21 mouse cellular contexts compared by ENCODE assay signal in the genomic region with DNA sequence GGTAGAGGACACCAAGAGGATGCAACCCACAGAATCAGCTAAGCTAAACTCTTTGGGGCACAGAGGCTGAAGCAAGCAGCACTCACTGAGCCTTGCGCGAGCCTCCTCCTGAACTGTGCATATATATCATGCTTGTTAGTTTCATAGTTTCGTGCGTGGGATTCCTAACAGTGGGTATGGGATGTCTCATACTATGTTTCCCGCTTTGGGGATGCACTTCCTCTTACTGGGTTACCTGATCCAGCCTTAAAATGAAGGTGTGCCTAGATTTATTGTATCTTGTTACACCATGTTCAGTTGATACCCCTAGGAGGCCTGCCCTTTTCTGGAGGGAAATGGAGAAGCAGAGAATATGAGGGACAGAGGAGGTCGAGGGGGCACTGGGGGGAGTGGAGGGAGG.
DNase-seq lines count a peak whose midpoint lies in the region; ATAC-seq and TF ChIP-seq lines count a peak whose summit lies in the region.
"Had no signal": no experiment of that assay in that cellular context is flagged by ENCODE, and none has a peak within 500 bp of the region (broad histone marks: within the 10 kb centered on the region; RNA-seq: fewer than 3 reads in every experiment).

No protein-coding gene starts in this region.

- no peaks in the 10 kb centered on the region for H3K27me3 ChIP-seq in kidney, embryonic 15.5 days
- no peaks in the 10 kb centered on the region for H3K27me3 ChIP-seq in kidney, postnatal 0 days (ENCODE audit: insufficient read depth, low read length)
- H3K27me3 ChIP-seq: embryonic facial prominence, embryonic 13.5 days; embryonic facial prominence, embryonic 15.5 days; forebrain, embryonic 12.5 days had no signal

- peaks cover 3% of the 10 kb centered on the region; the same call in 1 of the 2 replicates for H3K4me1 ChIP-seq in kidney, embryonic 15.5 days
- no peaks in the 10 kb centered on the region for H3K4me1 ChIP-seq in kidney, postnatal 0 days (replicated peaks; ENCODE audit: insufficient read depth, low read length)
- H3K4me1 ChIP-seq: embryonic facial prominence, embryonic 13.5 days; embryonic facial prominence, embryonic 15.5 days; forebrain, embryonic 12.5 days had no signal

- 43% methylated on average over 6 of the region's 6 CpGs for WGBS in kidney, embryonic 15.5 days
- WGBS in kidney, postnatal 0 days, result 46% methylated on average over 6 of the region's 6 CpGs

- no peak overlapping the region for H3K4me3 ChIP-seq in kidney, embryonic 15.5 days (replicated peaks)
- no peak overlapping the region for H3K4me3 ChIP-seq in kidney, postnatal 0 days (replicated peaks; ENCODE audit: low read depth, low read length)
- H3K4me3 ChIP-seq: embryonic facial prominence, embryonic 13.5 days; embryonic facial prominence, embryonic 15.5 days; erythroblast, embryonic 14.5 days; forebrain, embryonic 10.5 days; forebrain, embryonic 12.5 days had no signal

- H3K27ac ChIP-seq in kidney, embryonic 15.5 days, result peak overlapping the region; percentile 3; the same call in 1 of the 2 replicates
- H3K27ac ChIP-seq in kidney, postnatal 0 days, result no peak overlapping the region
- H3K27ac ChIP-seq: embryonic facial prominence, embryonic 13.5 days; embryonic facial prominence, embryonic 15.5 days; forebrain, embryonic 10.5 days; forebrain, embryonic 12.5 days had no signal

- H3K9ac ChIP-seq in kidney, embryonic 15.5 days, result no peak overlapping the region
- no peak overlapping the region for H3K9ac ChIP-seq in kidney, postnatal 0 days (ENCODE audit: low read depth, low read length)
- H3K9ac ChIP-seq: embryonic facial prominence, embryonic 13.5 days; embryonic facial prominence, embryonic 15.5 days; forebrain, embryonic 12.5 days had no signal

- no peak overlapping the region for H3K4me2 ChIP-seq in kidney, embryonic 15.5 days
- H3K4me2 ChIP-seq in kidney, postnatal 0 days (ENCODE audit: low read length), result no peak overlapping the region
- H3K4me2 ChIP-seq: embryonic facial prominence, embryonic 13.5 days; embryonic facial prominence, embryonic 15.5 days; forebrain, embryonic 12.5 days had no signal

- no peak for TF ChIP-seq CTCF in kidney, postnatal 0 days (IDR thresholded peaks at IDR 0.05; ENCODE audit: low read depth)

- no peaks in the 10 kb centered on the region for H3K36me3 ChIP-seq in kidney, embryonic 15.5 days
- H3K36me3 ChIP-seq in kidney, postnatal 0 days (ENCODE audit: insufficient read depth, low read length), result no peaks in the 10 kb centered on the region
- H3K36me3 ChIP-seq: embryonic facial prominence, embryonic 13.5 days; embryonic facial prominence, embryonic 15.5 days; forebrain, embryonic 10.5 days; forebrain, embryonic 12.5 days had no signal

- no peak for DNase-seq in kidney, postnatal 10 days
- DNase-seq in kidney, postnatal 0 days (ENCODE audit: low spot score), result peak; percentile 40
- no peak for DNase-seq in kidney, adult 8-10 months
- DNase-seq: adrenal gland, adult 2 months; adrenal gland, postnatal 10 days; adrenal gland, postnatal 25 days; cerebellum, adult 11 months; cerebellum, adult 18-20 months; cerebellum, adult 8-10 months; cerebellum, adult 9-11 months; cerebellum, postnatal 14 days; cerebellum, postnatal 36 days; embryo, embryonic 11 days had no signal

- H3K9me3 ChIP-seq in kidney, embryonic 15.5 days (replicated peaks), result no peaks in the 10 kb centered on the region
- no peaks in the 10 kb centered on the region for H3K9me3 ChIP-seq in kidney, postnatal 0 days (replicated peaks; ENCODE audit: low read length)
- H3K9me3 ChIP-seq: embryonic facial prominence, embryonic 13.5 days; embryonic facial prominence, embryonic 15.5 days; forebrain, embryonic 10.5 days; forebrain, embryonic 12.5 days had no signal

- peak; percentile 89 for ATAC-seq in kidney, embryonic 15.5 days (replicated peaks; ENCODE audit: low FRiP score)
- no peak; the same call in 1 of the 2 replicates for ATAC-seq in kidney, postnatal 0 days (replicated peaks; ENCODE audit: low FRiP score, low read depth)
- ATAC-seq: forebrain, embryonic 14.5 days; forebrain, embryonic 16.5 days had no signal
